Mouse (Mus musculus) urinary bladder, postnatal 10 days (tissue): ENCODE data around the gene Ces1h.
"Not testable (repeated sequence)": the region's sequence is repeated elsewhere in the genome, so short reads cannot be mapped to it uniquely, and the experiment has no call there.

ENCODE experiments used
- DNase-seq: peaks from one replicate; pipeline ENCODE4 v3.0.0; 2022; ENCODE audit warnings: low spot score

The Ces1h gene

DNA sequence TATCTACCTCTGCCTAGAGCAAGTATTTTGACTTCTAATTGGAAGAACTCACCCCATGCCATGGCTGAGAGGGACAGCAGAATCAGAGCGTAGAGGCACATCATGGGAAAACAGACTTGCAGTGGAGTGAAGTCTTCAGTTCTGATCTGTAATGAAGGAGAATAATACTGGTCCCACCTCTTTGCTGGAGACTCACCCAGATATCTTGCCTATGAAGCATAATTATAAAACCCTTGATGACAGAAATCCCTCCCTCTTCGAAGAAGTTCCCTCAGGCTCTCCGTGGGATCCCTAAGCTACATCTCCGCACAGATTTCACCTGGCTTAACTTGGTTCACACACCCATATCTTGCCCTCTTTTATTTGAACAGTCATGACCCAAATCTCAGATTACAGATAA is at the start of gene Ces1h:
Ces1h (minus strand) TSS at position 101 of the 400 bp plus-strand sequence.
- no peak for DNase-seq

DNA sequence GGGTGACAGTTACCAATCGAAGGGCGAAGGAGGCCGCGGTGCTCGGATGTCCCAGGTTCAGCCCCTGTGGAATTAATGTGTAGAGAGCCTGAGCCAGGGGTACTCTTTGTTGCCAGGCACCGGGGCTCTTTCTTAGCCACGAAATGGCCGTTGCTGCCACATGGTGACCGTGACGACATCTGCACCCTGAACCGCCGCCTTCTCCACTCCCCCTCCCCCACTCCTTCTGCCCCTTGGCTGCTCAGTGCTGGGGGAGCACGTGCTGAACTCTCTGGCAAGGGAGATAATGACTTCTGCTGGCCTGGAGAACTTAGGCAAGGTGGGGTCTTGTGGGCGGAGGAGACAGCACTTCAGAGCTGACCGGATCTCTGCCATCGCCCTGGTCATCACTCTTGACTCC is 47.7 kb upstream of the Ces1h start:
- DNase-seq = no peak

DNA sequence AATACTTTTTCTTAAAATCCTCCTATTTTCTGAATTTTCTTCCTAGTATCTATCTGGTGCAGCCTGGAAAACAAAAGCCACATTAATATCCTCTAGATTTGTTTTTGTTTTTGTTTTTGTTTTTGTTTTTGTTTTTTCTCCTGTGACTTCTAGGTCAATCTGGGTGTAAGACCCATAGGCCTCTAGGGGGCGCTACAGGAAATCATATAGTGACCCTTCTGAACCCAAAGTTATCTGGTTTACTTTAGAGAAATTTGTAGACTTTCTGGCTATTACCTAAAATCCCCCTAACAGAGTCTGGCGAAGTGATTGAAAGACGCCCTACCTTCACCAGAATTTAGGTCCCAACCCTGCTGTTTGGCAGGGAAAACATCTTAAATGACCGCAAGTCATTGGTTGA is 35.9 kb upstream of the Ces1h start:
- no peak for DNase-seq

DNA sequence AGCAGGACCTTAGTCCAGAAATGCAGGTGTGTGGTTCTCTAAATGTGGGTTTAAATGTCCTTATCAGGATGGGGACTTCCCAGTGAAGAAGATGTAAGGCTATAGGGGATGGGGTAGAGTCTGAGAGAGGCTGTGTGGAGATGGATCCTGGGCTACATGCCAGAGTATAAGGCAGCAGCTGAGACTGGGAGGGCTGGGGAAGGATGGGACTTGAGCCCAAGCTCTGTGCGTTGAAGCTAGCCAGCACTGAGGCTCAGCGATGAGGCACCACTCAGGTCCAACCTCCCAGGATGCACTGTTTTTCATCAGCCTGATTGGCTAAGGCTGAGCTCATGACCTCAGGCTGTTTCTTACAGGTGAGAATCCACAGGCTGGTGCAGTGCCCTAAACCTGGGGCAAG is 29.3 kb upstream of the Ces1h start:
- no peak for DNase-seq

DNA sequence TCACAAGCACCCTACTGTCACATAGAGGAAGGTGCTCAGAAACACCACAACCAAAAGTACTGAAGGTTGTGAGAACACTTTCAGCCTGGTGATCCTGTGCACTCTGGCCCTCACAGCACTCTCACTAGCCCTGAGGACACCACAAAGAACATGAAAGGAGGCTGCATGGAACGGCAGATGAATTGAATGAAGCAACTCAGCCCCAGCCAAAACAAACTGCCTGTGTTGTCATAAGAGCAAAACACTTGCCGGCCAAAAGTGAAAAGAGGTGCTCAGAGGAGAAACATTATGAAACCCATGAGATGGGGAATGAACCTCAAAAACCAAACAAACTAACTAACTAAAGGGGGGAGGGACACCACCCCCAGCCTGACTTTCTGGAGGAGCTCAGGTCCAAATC is 20.2 kb upstream of the Ces1h start:
- no peak for DNase-seq

DNA sequence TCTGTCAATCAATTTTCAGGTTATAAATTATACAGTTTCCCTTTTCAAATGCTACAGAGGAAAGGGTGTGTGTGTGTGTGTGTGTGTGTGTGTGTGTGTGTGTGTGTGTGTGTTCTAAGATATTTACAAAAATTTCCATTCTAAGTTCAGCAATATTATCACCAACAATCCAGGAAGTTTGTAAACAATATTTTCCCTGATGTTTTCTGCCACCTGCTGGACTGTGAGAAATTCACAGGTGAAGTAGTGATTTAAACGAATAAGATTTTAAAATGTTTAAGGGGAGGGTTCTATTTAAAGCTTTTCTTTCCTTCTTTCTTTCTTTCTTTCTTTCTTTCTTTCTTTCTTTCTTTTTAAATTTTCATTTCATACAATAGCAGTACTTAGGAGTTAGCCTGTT is 18.5 kb upstream of the Ces1h start:
- DNase-seq = no peak

DNA sequence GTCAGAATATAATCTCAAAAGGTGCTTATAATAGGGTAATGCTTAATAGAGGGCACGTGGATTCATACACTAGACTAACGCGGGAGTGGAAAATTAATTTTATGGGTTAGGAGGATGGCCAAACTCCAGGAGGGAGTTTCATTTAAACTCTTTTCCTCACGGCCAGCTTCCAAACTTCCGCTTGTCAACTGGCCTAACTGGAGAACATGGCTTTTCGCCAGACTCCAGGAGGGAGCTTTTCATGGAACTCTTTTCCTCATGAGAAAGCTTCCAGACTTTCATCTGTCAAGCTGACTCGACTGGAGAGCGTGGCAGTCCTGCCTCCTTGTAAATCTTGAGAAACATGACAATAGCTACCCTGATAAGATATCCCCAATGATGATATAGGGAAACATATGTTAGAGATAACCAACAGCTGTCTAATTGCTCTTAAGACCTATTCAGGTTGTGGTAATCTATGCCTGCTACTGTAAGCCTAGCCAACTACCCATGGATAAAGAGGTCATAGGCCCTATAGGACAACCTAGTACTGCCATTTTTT is 14.6 kb upstream of the Ces1h start:
- DNase-seq = not testable (repeated sequence)

DNA sequence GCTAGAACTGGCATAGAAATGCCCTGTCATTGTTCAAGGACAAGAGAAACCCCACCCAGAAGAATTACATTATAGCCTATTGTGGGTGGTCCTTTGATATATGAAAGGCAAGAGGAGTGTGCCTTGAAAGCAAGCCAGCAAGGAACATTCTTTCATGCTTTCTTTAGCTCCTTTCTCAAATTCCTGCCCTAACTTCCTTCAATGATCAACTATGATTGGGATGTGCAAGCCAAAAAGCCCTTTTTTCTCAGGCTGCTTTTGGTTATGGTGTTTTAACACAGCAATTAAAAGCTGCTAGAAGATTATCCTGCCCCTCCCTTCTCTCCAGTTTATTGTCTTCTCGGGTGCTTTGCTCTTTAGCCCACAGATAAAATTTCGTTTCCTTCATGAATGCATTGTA is 10.0 kb downstream of the Ces1h start:
- no peak for DNase-seq

DNA sequence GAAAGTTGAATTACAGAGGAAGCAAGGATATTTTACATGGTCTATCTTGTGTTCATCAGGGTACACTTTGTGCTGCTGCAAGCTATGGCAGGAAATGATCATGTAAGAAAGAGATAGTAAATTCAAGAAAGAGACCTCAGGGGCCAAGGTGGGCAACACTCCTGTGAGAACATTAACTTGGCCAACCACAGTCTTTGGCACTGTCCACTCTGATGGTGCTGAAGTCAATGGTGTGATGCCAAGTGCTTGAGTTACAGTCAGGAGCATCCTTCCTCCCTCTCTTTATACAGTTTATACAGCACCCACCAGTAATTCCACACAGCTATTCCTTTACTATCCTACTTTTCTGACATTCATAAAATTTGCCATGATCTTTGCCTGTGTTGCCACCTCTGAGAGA is 19.4 kb downstream of the Ces1h start:
- DNase-seq = no peak

DNA sequence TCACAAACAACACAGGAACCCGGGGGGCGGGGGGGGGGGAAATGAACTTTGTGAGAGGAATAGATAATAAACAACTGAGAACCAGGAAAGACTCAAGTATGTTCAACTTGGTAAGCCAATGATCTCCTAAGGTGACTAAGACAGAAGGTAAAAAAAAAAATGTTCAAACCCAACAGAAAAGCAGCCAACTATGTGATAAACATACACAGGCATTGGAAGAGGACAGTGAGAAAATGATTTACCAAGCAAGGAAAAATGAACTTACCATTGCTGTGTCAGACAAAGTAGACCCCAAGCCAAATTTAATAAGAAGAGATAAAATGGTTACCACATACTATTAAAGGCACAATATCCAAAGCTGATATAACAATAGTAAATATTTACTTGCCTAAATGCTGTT is 40.0 kb downstream of the Ces1h start:
- no peak for DNase-seq

DNA sequence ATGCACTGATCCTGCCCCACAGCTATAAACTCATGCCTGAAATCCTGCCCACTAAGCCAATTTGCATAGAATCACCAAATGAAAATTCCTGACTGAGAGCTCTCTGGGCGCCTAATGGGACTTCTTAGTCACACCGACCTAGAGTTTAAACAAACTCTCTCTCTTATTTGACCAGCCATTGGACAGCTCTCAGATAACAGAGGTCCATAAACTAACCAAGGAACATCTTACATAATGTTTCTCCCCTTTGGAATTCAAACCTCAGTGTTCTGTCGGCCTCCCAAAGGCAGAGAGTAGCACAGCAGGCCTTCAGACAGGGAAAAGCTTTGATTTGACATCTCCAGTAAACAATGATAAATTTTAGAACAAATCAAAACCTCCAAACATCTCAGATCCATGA is 42.3 kb downstream of the Ces1h start, which contains the start of gene Ces1g:
Ces1g (minus strand) TSS at position 102 of the 400 bp plus-strand sequence.
- no peak for DNase-seq

DNA sequence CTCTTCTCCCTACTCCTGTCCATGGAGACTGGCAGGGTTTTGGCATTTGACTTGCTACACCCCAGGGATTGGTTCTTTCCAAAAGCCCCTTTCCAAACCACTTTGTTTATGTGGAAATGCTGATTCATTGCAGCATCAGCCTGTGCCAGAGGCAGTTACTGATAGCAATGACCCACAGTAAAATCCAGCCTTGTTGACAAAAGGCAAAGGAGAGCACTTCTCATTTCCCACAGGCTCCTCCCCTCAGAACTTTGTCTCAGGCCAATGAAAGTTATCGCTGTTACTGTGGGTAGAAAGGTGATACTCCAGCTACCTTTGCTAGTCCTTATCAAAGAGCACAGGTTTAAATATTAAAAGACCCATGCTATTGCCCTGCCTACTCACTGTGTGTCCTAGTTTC is 46.8 kb downstream of the Ces1h start:
- no peak for DNase-seq

DNA sequence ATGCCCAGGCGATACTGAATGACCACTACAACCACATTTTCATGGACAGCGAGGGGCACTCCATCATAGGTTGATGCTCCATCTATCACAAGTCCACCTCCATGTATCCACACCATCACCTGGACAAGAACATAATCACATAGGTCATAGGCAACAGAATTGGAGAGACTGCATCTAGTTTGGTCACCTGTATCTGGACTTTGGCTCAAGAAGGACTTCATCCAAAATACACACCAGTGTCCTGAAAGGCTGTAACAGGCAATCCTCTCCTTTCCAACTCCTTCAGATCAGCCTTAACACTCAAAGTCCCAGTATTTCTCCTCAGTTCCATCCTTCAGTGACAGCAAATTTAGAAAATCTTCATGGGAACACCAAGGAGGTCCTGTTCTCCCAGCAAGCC is 48.4 kb downstream of the Ces1h start:
- DNase-seq = no peak

DNA sequence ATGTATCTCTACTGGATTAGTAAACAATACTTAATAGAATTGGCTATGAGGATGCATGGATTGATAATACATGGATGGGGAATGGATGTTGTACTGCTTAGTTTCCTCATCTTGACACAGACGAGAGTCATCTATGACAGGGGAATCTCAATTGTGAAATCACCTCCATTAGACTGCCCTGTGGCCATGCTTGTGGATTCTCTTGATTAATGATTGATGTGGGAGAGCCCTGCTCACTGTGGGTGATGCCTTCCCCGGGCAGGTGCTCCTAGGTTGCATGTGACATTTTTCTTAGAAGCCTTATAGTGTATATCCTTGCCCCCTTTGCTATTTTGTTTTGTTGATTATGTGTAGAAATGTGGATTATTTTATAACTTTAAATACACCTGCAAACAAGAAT is 54.4 kb downstream of the Ces1h start:
- no peak for DNase-seq

DNA sequence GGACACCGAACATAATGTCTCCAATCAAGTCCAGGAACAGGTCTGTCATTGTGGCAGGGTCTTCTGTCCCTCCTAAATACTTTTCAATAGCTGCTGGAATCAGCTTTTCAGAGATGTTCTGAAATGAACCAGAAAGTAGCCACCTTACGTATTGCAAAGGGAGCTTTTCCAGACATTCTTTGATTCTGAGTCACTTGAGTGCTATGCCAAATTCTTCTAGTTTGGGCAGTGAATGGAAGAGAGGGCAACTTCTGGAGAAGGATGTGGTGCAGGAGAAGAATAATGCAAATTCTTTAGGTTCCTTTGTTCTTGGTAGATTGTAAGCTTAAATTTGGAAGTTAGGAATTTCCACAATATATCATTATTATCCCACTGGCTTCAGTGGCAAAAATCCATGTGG is 62.5 kb downstream of the Ces1h start:
- DNase-seq = no peak

DNA sequence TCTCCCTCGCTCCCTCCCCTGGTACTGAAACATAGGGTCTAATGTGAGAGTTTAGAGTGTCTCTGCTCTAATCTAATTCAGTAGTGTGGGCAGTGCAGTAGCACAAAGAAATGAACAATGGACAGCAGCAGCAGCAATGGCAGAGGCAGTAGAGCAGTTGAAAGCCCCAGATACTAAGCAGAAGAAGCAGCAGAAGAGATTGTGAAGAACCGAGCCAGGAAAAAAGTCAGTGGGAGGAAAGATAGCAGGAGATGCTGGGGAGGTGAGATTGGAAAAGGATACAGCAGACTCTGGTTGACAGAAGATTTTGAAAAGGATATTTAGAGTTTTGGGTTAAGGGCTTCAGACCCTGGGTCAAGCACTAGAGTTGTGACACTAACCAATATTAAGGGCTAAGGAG is 64.0 kb downstream of the Ces1h start:
- DNase-seq = no peak
